Mouse (Mus musculus): ENCODE results near the gene Alad. TPM values are rescaled to one million over a fixed set of nuclear protein-coding genes. Genes with fewer than 3 reads are reported as not detected.

Alad gene
- polyA plus RNA-seq, 1 experiment from 2014 or later: 111 TPM

GRCm38 (mm10) chr4:62501534-62501933 is 18.2 kb downstream of the Alad start:
- peak overlapping the region; percentile 61 for H3K4me3 ChIP-seq (ENCODE audit: low read depth, low read length)
- H3K4me1 ChIP-seq (ENCODE audit: insufficient read depth, low read depth, low read length): peaks cover 8% of the 10 kb centered on the region; the same call in 1 of the 2 replicates
- H3K27ac ChIP-seq (ENCODE audit: low read length): peak overlapping the region; percentile 81
- DNase-seq (ENCODE audit: low spot score) (peak; percentile 70), ATAC-seq (peak; percentile 19; the same call in 1 of the 2 replicates)
- peak overlapping the region; percentile 84 for H3K4me2 ChIP-seq (replicated peaks; ENCODE audit: low read depth, low read length)
- H3K36me3 ChIP-seq (ENCODE audit: insufficient read depth, low read length): no peaks in the 10 kb centered on the region
- WGBS: 1% methylated on average over 7 of the region's 7 CpGs
- H3K9ac ChIP-seq (replicated peaks; ENCODE audit: low read depth): peak overlapping the region; percentile 52
- no peaks in the 10 kb centered on the region for H3K9me3 ChIP-seq (ENCODE audit: low read length)
- TF ChIP-seq EP300 (IDR thresholded peaks at IDR 0.05): no peak
- no peaks in the 10 kb centered on the region for H3K27me3 ChIP-seq (replicated peaks; ENCODE audit: insufficient read depth, low read length)

DNA sequence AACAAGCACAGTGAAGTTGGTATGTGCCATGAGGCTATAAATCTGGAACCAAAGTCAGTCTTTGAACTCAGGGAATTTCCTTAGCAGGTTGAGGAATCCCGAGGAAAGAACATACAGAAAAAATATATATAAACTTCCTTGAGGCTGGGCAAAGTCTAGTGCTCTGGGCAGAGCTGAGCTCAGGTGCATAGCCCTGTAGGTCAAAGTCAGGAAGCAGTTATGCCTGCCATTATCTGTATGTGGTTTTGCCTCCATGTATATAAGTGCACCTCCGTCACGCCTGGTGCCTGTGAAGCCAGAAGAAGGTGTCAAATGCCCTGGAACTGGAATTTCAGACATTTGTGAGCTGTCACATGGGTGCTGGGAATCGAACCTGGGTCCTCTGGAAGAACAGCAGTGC is 18.9 kb downstream of the Alad start:
- no peaks in the 10 kb centered on the region for H3K36me3 ChIP-seq (ENCODE audit: insufficient read depth, low read length)
- 71% methylated on average over 4 of the region's 4 CpGs for WGBS
- no peak for ATAC-seq
- no peak overlapping the region for H3K4me2 ChIP-seq (replicated peaks; ENCODE audit: low read depth, low read length)
- no peak overlapping the region for H3K27ac ChIP-seq (ENCODE audit: low read length)
- TF ChIP-seq CTCF (IDR thresholded peaks at IDR 0.05): no peak
- no peak for TF ChIP-seq EP300 (IDR thresholded peaks at IDR 0.05)
- DNase-seq (ENCODE audit: low spot score): no peak
- no peak overlapping the region for H3K4me3 ChIP-seq (ENCODE audit: low read depth, low read length)
- no peaks in the 10 kb centered on the region for H3K9me3 ChIP-seq (ENCODE audit: low read length)
- no peak overlapping the region for H3K9ac ChIP-seq (replicated peaks; ENCODE audit: low read depth)
- H3K27me3 ChIP-seq (replicated peaks; ENCODE audit: insufficient read depth, low read length): no peaks in the 10 kb centered on the region
- peaks cover 8% of the 10 kb centered on the region; the same call in 1 of the 2 replicates for H3K4me1 ChIP-seq (ENCODE audit: insufficient read depth, low read depth, low read length)

DNA sequence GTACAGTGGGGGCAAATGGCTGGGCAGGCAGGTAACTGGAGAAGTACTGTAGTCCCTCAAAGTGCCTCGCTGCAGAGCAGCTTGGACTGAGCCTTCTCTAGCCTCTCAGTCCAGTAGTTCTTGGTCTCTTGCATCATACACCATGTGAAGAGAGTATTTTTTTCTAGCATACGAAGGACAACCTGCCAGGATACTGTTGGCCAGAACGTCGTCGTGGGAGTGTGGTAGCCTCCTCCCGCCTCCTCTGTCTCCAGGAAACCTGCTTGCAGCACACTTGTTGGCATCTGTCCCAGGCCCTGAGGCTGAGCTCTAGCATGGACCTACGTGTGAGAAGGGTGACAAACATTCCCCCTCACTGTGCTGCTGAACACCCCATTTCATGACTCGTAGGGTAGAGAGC is 22.9 kb downstream of the Alad start:
- ATAC-seq: peak; percentile 88
- no peaks in the 10 kb centered on the region for H3K9me3 ChIP-seq (ENCODE audit: low read length)
- H3K4me1 ChIP-seq (ENCODE audit: insufficient read depth, low read depth, low read length): 0 out of 2 replicates have a peak, but pooled peaks cover 5% of the 10 kb centered on the region
- TF ChIP-seq CTCF (IDR thresholded peaks at IDR 0.05): no peak
- TF ChIP-seq EP300 (IDR thresholded peaks at IDR 0.05): no peak
- H3K4me3 ChIP-seq (ENCODE audit: low read depth, low read length): no peak overlapping the region
- H3K9ac ChIP-seq (replicated peaks; ENCODE audit: low read depth): no peak overlapping the region
- H3K27me3 ChIP-seq (replicated peaks; ENCODE audit: insufficient read depth, low read length): no peaks in the 10 kb centered on the region
- H3K27ac ChIP-seq (ENCODE audit: low read length): peak overlapping the region; percentile 47
- WGBS: 21% methylated on average over 8 of the region's 8 CpGs
- peak; percentile 94 for DNase-seq (ENCODE audit: low spot score)
- H3K4me2 ChIP-seq (replicated peaks; ENCODE audit: low read depth, low read length): no peak overlapping the region
- H3K36me3 ChIP-seq (ENCODE audit: insufficient read depth, low read length): no peaks in the 10 kb centered on the region

DNA sequence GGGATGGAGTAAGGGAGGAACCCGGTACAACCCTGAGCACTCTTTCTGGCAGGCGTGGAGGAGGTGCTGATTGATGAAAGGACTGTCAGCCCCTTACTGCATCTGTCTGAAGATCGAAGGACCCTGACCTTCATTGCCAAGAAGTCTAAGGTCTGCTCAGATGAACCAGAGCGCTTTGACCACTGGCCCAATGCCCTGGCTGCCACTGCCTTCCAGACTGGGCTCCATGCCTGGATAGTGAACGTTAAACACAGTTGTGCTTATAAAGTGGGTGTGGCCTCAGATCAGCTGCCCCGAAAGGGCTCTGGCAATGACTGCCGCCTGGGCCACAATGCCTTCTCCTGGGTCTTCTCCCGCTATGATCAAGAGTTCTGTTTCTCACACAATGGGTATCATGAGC is 23.8 kb downstream of the Alad start:
- no peaks in the 10 kb centered on the region for H3K27me3 ChIP-seq (replicated peaks; ENCODE audit: insufficient read depth, low read length)
- 57% methylated on average over 8 of the region's 8 CpGs for WGBS
- TF ChIP-seq EP300 (IDR thresholded peaks at IDR 0.05) (no peak), CTCF (IDR thresholded peaks at IDR 0.05) (no peak)
- no peak overlapping the region for H3K4me2 ChIP-seq (replicated peaks; ENCODE audit: low read depth, low read length)
- H3K4me3 ChIP-seq (ENCODE audit: low read depth, low read length): no peak overlapping the region
- DNase-seq (ENCODE audit: low spot score): peak; percentile 66
- H3K9ac ChIP-seq (replicated peaks; ENCODE audit: low read depth): no peak overlapping the region
- ATAC-seq: peak; percentile 41
- 0 out of 2 replicates have a peak, but pooled peaks cover 3% of the 10 kb centered on the region for H3K4me1 ChIP-seq (ENCODE audit: insufficient read depth, low read depth, low read length)
- no peaks in the 10 kb centered on the region for H3K9me3 ChIP-seq (ENCODE audit: low read length)
- H3K36me3 ChIP-seq (ENCODE audit: insufficient read depth, low read length): no peaks in the 10 kb centered on the region
- H3K27ac ChIP-seq (ENCODE audit: low read length): peak overlapping the region; percentile 47; the same call in 1 of the 2 replicates

DNA sequence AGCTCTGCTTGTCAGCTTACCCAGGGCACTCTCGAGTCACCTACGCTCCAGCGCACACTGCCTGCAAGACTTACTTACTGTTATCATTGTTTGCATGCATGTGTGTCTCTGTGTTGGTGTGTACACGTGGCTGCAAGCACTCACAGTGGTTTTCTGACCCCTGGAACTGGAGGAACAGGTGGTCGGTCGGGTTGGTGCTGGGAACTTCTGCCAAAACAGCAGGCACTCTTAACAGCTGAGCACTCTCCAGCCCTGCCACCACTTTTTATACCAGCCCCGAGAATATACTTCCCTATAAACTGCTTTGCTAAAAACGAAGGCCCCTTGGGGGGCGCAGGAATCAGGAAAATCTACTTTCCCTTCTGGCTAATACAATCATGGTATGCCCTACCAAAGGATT is 25.5 kb downstream of the Alad start:
- no peaks in the 10 kb centered on the region for H3K36me3 ChIP-seq (ENCODE audit: insufficient read depth, low read length)
- H3K4me3 ChIP-seq (ENCODE audit: low read depth, low read length): no peak overlapping the region
- H3K27ac ChIP-seq (ENCODE audit: low read length): no peak overlapping the region
- TF ChIP-seq EP300 (IDR thresholded peaks at IDR 0.05) (no peak), CTCF (IDR thresholded peaks at IDR 0.05) (no peak)
- no peak overlapping the region for H3K9ac ChIP-seq (replicated peaks; ENCODE audit: low read depth)
- H3K27me3 ChIP-seq (replicated peaks; ENCODE audit: insufficient read depth, low read length): no peaks in the 10 kb centered on the region
- WGBS: 59% methylated on average over 9 of the region's 9 CpGs
- DNase-seq (ENCODE audit: low spot score): no peak
- no peaks in the 10 kb centered on the region for H3K9me3 ChIP-seq (ENCODE audit: low read length)
- H3K4me2 ChIP-seq (replicated peaks; ENCODE audit: low read depth, low read length): no peak overlapping the region
- no peak for ATAC-seq
- no peaks in the 10 kb centered on the region for H3K4me1 ChIP-seq (ENCODE audit: insufficient read depth, low read depth, low read length)

DNA sequence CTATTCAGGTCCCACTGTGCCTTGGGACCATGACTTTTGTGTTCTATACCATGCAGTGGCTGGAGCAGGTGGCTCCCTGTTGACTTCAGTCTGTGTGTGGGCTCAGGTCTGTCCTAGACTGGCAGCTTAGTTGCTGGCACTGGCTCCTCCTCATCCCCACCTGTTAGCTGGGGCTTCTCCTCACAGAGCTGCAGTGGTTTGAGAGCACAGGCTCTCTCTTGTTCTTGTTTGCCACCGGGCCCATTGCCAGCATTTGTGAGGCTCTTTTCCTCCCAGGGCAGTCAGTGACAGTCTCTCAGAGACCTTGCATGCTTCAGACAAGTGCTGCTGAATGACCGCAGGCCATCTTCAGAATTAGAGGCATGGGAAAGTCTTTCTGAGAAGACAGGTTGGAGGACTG is 27.0 kb downstream of the Alad start:
- ATAC-seq (no peak), DNase-seq (ENCODE audit: low spot score) (no peak)
- 66% methylated on average over 2 of the region's 2 CpGs for WGBS

GRCm38 (mm10) chr4:62487914-62488313 is 31.8 kb downstream of the Alad start:
- H3K4me3 ChIP-seq (ENCODE audit: low read depth, low read length): no peak overlapping the region
- H3K4me1 ChIP-seq (ENCODE audit: insufficient read depth, low read depth, low read length): peaks cover 13% of the 10 kb centered on the region; the same call in 1 of the 2 replicates
- WGBS: 92% methylated on average over 2 of the region's 2 CpGs
- H3K4me2 ChIP-seq (replicated peaks; ENCODE audit: low read depth, low read length): no peak overlapping the region
- TF ChIP-seq EP300 (IDR thresholded peaks at IDR 0.05): no peak
- no peak for TF ChIP-seq CTCF (IDR thresholded peaks at IDR 0.05)
- ATAC-seq (no peak), DNase-seq (ENCODE audit: low spot score) (no peak)
- peak overlapping the region; percentile 54 for H3K27ac ChIP-seq (ENCODE audit: low read length)
- no peaks in the 10 kb centered on the region for H3K36me3 ChIP-seq (ENCODE audit: insufficient read depth, low read length)
- no peaks in the 10 kb centered on the region for H3K9me3 ChIP-seq (ENCODE audit: low read length)
- no peak overlapping the region for H3K9ac ChIP-seq (replicated peaks; ENCODE audit: low read depth)
- no peaks in the 10 kb centered on the region for H3K27me3 ChIP-seq (replicated peaks; ENCODE audit: insufficient read depth, low read length)

More for the DNA sequence above, 27.0 kb downstream of the Alad start:
- Histone ChIP-seq H3K4me3 (ENCODE audit: low read depth, low read length) (no peak overlapping the region), H3K27ac (ENCODE audit: low read length) (no peak overlapping the region), H3K4me1 (ENCODE audit: insufficient read depth, low read depth, low read length) (peaks cover 3% of the 10 kb centered on the region; the same call in 1 of the 2 replicates), H3K4me2 (replicated peaks; ENCODE audit: low read depth, low read length) (no peak overlapping the region), H3K27me3 (replicated peaks; ENCODE audit: insufficient read depth, low read length) (no peaks in the 10 kb centered on the region), H3K9me3 (ENCODE audit: low read length) (no peaks in the 10 kb centered on the region), H3K36me3 (ENCODE audit: insufficient read depth, low read length) (no peaks in the 10 kb centered on the region), H3K9ac (replicated peaks; ENCODE audit: low read depth) (no peak overlapping the region)
- TF ChIP-seq CTCF (IDR thresholded peaks at IDR 0.05) (no peak), EP300 (IDR thresholded peaks at IDR 0.05) (no peak)

All from lung, postnatal 0 days (tissue).